Mouse (Mus musculus) forebrain, embryonic 10.5 days (tissue): ENCODE data around the gene Hsp90b1. TPM values are rescaled to one million over a fixed set of nuclear protein-coding genes. Genes with fewer than 3 reads are reported as not detected.

ENCODE experiments used
- DNase-seq: peaks from one replicate; pipeline ENCODE4 v3.0.0-alpha.2; 2017; ENCODE audit warnings: low spot score; ENCODE audit errors: extremely low spot score
- H3K27ac ChIP-seq: fragments of 300-500 bp; sonication (generic); 2 replicates; pipeline ENCODE4 v1.5.1; 2016; ENCODE audit warnings: mild to moderate bottlenecking
- H3K27me3 ChIP-seq: fragments of 300-500 bp; sonication (generic); 2 replicates; pipeline ENCODE4 v1.6.1; 2016; ENCODE audit warnings: mild to moderate bottlenecking; ENCODE audit not compliant: poor library complexity, severe bottlenecking
- H3K36me3 ChIP-seq: fragments of 300-500 bp; sonication (generic); replicated peaks from 2 replicates; pipeline ENCODE4 v1.6.1; 2016; ENCODE audit warnings: mild to moderate bottlenecking, moderate library complexity
- H3K4me1 ChIP-seq: fragments of 300-500 bp; sonication (generic); 2 replicates; pipeline ENCODE4 v1.6.1; 2016
- H3K4me3 ChIP-seq: fragments of 300-500 bp; sonication (generic); 2 replicates; pipeline ENCODE4 v1.5.1; 2016; ENCODE audit warnings: mild to moderate bottlenecking, moderate library complexity
- H3K9me3 ChIP-seq: fragments of 300-500 bp; sonication (generic); 2 replicates; pipeline ENCODE4 v1.6.1; 2016; ENCODE audit warnings: mild to moderate bottlenecking, moderate library complexity
- WGBS: fragments of 180-500 bp; shearing (Covaris S2); methylation state at CpG from one replicate; pipeline ENCODE4 v1.1.7; 2016; 5-methylcytosine and 5-hydroxymethylcytosine counted together
- polyA plus RNA-seq: library from polyadenylated mRNA; unstranded; fragments of >200 nt; fragmentation: Nextera tagmentation; extraction: Ambion mirVana; gene quantifications from 2 replicates; pipeline ENCODE4 v1.2.1, GENCODE M21; 2016

The Hsp90b1 gene
- polyA plus RNA-seq: 572 and 613 TPM in 2 replicates

DNA sequence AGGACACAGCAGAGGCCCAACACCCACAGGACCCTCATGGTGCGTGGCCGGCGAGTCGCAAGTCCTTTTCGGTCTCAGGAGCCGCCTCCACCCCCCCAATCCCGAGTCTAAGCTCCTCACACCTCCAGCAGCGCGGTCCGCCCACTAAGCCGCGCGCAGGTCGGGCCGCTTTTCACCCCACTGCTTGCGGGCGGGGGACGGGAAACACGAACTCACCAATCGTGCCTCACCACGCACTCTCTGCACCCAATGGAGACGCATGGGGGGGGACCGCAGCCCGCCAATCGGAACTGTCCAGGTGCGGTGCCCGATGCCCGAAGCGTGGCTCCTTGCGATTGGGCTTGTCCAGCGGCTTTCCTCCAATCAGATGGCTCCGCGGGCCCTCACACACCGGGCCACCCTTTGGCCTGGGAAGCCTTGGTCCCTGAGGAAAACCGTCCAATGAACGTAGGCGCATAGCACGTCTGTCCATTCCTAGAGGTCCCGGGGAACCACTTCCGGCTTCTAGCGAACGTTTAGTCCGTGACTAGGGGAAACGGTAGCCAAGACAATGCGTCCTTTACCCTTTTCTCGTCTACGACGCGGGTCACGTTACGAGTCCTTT, at the start of gene Hsp90b1, which contains the start of gene Ttc41:
TSS of gene Hsp90b1 (minus strand) at position 192 of the 604 bp plus-strand sequence.
TSS of gene Ttc41 (plus strand) at position 494 of the 604 bp plus-strand sequence.
- DNase-seq: peak; percentile 99
- Histone ChIP-seq H3K27me3 (no peaks in the 10 kb centered on the region), H3K4me1 (peaks cover 49% of the 10 kb centered on the region), H3K36me3 (peaks cover 39% of the 10 kb centered on the region), H3K9me3 (no peaks in the 10 kb centered on the region), H3K27ac (peak within 1 kb of the TSS; percentile 98), H3K4me3 (peak within 1 kb of the TSS; percentile 94)
- WGBS: under 1% methylated on average over 51 of the region's 51 CpGs

DNA sequence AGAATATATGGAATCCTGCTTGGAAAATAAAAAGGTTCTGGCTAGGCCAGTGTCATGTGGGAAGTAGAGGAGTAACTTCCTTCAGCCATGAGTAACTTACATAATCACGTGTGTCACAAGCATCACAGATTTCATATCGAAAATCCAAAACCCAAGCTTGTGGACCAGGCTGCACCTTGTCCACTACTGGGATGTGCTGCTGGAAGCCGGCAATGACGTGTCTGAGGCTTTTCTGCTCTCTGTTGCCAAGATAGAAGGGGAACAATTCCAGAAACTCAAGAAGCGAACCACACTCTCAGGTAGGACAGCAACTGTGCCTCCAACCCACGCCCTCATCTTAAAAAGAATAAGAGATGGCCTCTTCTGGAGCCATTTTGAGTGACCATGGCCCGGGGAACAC, 39.0 kb upstream of the Hsp90b1 start:
- Histone ChIP-seq H3K27me3 (no peaks in the 10 kb centered on the region), H3K4me1 (no peaks in the 10 kb centered on the region), H3K36me3 (no peaks in the 10 kb centered on the region), H3K4me3 (no peak overlapping the region), H3K27ac (no peak overlapping the region), H3K9me3 (no peaks in the 10 kb centered on the region)
- no peak for DNase-seq
- 93% methylated on average over 7 of the region's 7 CpGs for WGBS

DNA sequence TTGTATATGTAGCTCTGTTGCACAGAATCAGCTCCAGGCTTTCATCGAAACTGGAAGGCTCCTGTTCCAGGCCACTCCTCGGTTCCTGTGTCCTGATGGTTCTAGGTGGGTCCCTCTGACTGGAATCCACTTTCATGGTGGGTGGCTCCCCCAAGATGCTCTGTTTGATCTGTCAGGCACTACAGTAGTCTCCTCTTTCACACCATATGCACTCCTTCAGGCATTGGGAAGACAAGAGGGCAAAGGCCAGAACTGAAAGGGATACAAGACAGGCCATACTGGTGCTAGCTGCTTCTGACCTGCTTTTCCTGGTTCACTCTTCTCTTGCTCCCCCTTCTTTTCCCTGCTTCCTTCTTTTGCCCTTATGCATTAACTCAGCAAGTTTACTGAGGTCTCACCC, 37.6 kb upstream of the Hsp90b1 start:
- Histone ChIP-seq H3K4me3 (no peak overlapping the region), H3K9me3 (no peaks in the 10 kb centered on the region), H3K27ac (no peak overlapping the region), H3K27me3 (no peaks in the 10 kb centered on the region), H3K36me3 (no peaks in the 10 kb centered on the region), H3K4me1 (no peaks in the 10 kb centered on the region)
- DNase-seq: no peak
- 86% methylated on average over 2 of the region's 2 CpGs for WGBS

DNA sequence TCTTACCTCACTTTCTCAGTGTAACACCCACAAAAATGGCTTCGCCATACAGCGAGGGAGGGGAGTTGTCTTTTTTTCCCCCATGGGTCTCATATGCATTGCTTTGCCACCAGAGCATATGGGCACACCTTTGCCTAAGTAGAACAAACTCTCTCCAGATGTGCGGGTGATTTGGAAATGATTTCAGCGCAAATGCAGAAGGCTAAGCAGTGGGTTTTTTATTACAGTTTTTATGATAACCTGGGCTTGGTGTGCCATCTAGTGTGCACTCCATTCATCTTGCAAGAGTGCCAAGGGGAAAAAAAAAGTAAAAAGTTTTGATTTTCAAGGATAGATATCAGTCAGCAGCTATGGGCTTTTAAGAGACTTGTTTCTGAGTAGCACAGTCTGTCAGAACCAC, 29.7 kb upstream of the Hsp90b1 start:
- DNase-seq: no peak
- Histone ChIP-seq H3K9me3 (no peaks in the 10 kb centered on the region), H3K27me3 (peaks cover 2% of the 10 kb centered on the region), H3K4me3 (no peak overlapping the region), H3K36me3 (no peaks in the 10 kb centered on the region), H3K4me1 (peaks cover 5% of the 10 kb centered on the region; the same call in 1 of the 2 replicates), H3K27ac (no peak overlapping the region)
- WGBS: 88% methylated on average over 4 of the region's 4 CpGs

DNA sequence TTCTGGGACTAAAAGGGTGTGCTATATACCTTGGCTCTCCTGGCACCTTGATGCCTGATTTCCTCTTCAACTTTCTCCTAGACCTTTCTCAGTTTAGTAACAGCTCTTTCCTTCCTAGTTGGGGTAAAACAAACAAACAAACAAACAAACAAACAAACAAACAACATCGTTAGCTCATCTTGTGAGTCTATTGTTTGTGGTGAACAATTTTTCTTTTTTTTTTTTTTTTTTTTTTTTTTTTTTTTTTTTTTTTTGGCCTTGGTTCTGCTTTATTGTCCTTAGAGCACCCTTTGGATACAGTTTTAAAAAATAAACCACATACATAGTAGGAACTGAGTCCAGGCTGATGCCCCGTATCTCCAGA, 26.2 kb upstream of the Hsp90b1 start:
- peaks cover 22% of the 10 kb centered on the region for H3K4me1 ChIP-seq
- no peak for DNase-seq

DNA sequence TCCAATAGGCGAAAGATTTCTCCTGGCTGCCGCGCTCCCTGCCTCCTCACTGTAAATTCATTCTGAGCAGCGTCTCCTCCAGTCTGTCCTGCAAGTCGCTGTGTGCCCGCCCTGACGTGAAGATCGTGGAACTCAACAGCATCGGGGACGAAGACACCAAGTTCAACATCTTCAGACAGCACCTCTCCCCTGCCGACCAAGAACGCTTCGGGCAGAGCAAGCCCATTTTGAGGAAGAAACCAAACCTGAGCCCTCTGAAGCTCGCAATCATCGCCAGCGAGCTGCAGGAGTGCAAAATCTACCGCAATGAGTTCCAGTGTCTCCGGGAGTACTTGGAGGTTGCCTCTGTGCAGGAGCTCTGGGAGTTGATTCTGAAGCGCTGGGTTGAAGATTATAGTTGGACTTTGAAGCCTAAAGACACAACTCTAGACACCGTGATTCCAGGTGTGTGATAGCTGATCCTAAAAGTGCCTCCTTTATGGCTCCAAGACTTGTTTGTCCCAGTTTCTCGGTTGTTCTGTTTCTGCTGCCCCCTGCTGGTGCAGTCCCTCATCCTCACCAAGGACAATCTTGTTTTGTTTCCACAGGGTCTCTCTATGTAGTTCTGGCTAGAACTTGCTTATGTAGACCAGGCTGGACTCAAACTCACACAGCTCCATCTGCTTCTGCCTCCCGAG, 25.7 kb upstream of the Hsp90b1 start:
- Histone ChIP-seq H3K4me1 (peaks cover 22% of the 10 kb centered on the region), H3K27ac (peak overlapping the region; percentile 82)
- peak; percentile 81 for DNase-seq

More for the DNA sequence above, 26.2 kb upstream of the Hsp90b1 start:
- 77% methylated on average over 2 of the region's 2 CpGs for WGBS
- H3K4me3 ChIP-seq: peak overlapping the region; percentile 57; the same call in 1 of the 2 replicates
- peaks cover 6% of the 10 kb centered on the region for H3K27me3 ChIP-seq
- peak overlapping the region; percentile 82; the same call in 1 of the 2 replicates for H3K27ac ChIP-seq
- H3K36me3 ChIP-seq: no peaks in the 10 kb centered on the region
- H3K9me3 ChIP-seq: no peaks in the 10 kb centered on the region

DNA sequence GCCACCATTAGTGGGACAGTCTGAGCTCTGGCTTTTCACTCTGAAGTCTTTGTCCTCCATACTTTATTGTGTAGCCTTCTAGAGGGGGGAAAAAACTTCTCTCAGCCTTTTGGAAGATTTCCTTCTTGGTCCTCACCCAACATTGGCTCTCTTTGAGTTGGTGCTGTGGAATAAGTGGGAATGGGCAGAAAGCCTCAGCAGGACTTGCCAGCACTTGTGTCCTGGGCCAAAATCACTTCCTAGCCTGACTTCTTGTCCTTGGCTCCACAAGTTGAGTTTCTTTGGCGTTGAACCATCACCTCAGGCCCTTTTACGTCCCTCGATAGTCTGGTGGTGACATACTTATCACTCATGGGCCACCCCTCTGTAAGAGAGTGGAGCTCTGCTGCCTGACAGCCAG, 22.9 kb upstream of the Hsp90b1 start:
- Histone ChIP-seq H3K9me3 (no peaks in the 10 kb centered on the region), H3K4me1 (peaks cover 22% of the 10 kb centered on the region), H3K27ac (peak overlapping the region; percentile 82), H3K36me3 (no peaks in the 10 kb centered on the region), H3K27me3 (peaks cover 6% of the 10 kb centered on the region), H3K4me3 (peak overlapping the region; percentile 42; the same call in 1 of the 2 replicates)
- DNase-seq: no peak
- WGBS: 96% methylated on average over 3 of the region's 3 CpGs

More for the DNA sequence above, 25.7 kb upstream of the Hsp90b1 start:
- Histone ChIP-seq H3K9me3 (no peaks in the 10 kb centered on the region), H3K36me3 (no peaks in the 10 kb centered on the region), H3K4me3 (peak overlapping the region; percentile 57), H3K27me3 (peaks cover 6% of the 10 kb centered on the region)
- 15% methylated on average over 22 of the region's 22 CpGs for WGBS

DNA sequence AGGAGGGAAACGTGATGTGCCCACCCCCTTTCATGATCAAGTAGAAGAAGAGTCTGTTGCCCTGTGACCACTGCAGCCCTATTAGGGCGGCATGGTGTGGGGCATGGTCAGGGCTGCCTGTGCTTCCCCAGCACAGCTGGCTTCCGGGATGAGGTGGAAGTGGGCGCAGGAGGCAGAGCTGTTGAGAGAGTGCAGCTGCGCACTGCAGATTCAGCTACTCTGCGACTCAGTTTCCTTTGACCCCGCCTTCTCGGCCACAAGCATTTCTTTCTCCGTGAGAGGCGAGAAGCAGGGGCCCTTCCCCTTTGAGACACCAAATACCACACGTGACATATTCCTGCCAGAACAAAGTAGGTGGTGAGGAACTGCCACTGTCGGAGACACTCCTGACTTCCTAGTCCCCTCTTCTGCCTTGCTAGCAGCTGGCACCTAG, 22.3 kb upstream of the Hsp90b1 start:
- peaks cover 6% of the 10 kb centered on the region for H3K27me3 ChIP-seq
- 6% methylated on average over 12 of the region's 12 CpGs for WGBS

DNA sequence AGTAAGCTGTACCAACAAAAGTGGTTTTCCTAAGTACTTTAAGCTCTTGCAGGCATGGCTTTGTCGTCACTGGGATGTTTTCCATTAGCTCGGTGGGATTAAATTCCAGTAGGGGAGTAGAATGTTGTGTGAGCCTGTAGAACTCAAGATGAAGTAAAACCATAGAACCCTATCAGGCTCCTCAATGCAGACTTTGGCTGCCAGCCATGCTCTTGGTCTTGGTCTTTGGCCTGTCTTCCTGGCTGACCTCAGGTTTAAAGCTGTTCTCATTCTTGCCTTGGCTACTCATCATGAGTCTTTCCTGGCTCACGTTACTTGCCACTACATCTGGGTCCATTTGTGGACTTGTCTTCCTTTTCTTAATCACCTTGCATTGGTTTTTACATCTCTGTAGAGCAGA, 6.8 kb upstream of the Hsp90b1 start:
- WGBS: 76% methylated on average over 3 of the region's 3 CpGs
- no peak for DNase-seq
- H3K27ac ChIP-seq: no peak overlapping the region

More for the DNA sequence above, 22.3 kb upstream of the Hsp90b1 start:
- peak overlapping the region; percentile 82 for H3K27ac ChIP-seq
- peak overlapping the region; percentile 42 for H3K4me3 ChIP-seq
- peak; percentile 47 for DNase-seq
- peaks cover 22% of the 10 kb centered on the region for H3K4me1 ChIP-seq
- H3K36me3 ChIP-seq: no peaks in the 10 kb centered on the region
- H3K9me3 ChIP-seq: no peaks in the 10 kb centered on the region

DNA sequence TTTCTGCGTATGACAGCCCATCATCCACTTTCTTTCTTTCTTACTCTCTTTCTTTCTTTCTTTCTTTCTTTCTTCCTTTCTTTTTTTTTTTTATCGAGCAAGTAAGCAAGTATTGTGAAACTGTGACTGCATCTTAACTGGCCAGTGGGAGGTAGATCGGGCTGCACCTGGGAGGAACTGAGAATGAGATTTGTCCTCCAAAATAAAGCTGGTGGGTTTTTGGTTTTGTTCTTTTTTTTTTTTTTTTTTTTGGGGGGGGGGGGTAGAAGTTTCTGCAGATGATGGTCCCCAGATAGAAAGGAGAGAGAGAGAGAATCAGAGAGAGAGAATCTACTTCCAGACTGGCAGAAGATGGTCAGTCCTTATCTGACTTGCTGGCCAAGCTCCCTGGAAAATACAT, 1.8 kb upstream of the Hsp90b1 start:
- no peaks in the 10 kb centered on the region for H3K9me3 ChIP-seq
- no peak for DNase-seq
- WGBS: 90% methylated on average over 3 of the region's 3 CpGs
- peaks cover 32% of the 10 kb centered on the region for H3K4me1 ChIP-seq
- peak overlapping the region; percentile 94; the same call in 1 of the 2 replicates for H3K4me3 ChIP-seq
- H3K36me3 ChIP-seq: peaks cover 22% of the 10 kb centered on the region
- H3K27ac ChIP-seq: peak overlapping the region; percentile 98
- H3K27me3 ChIP-seq: no peaks in the 10 kb centered on the region

More for the DNA sequence above, 6.8 kb upstream of the Hsp90b1 start:
- H3K9me3 ChIP-seq: no peaks in the 10 kb centered on the region
- no peaks in the 10 kb centered on the region for H3K27me3 ChIP-seq
- H3K4me3 ChIP-seq: no peak overlapping the region
- no peaks in the 10 kb centered on the region; the same call in 1 of the 2 replicates for H3K4me1 ChIP-seq
- no peaks in the 10 kb centered on the region for H3K36me3 ChIP-seq

DNA sequence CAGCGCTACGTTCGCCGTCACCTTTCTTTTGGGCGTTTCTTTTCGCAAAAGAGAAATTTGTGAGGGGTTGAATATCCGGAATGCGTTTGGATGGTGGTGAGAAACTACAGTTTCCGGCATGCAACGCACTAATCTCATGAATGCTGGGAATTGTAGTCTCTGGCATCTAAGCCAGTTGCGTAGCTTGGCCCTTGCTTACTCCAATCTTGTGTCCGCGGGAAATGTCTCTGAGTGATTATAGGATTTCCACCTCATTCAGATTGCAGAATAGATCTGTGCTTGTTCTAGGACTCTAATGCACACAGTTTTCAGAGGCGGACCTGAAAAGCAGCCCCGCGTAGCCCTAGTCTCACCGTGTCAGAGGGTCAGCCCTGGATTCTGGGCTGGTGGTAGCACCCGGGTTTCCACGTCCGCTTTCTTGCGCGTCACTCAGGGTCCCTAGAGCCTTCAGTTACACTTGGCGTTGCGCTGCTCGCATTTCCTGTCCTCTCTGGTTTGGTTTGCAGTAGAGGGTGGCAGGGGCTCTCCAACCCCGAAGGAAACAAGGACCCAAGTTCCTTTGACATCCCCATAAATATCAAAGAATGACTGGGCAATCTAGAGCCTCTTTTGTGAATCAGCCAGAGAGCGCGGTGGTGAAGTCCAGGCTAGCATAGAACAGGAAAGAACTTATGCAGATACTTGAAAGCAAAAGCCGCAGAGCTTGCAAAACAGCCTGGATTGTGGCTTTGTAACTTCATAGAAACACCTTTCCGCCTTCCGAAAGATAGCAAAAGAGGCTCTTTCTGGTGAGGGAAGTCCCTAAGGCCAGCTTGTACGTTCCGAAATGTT, 828 bp upstream of the Hsp90b1 start:
- H3K4me3 ChIP-seq: peak overlapping the region; percentile 94
- no peaks in the 10 kb centered on the region for H3K27me3 ChIP-seq
- no peaks in the 10 kb centered on the region for H3K9me3 ChIP-seq
- WGBS: 5% methylated on average over 33 of the region's 33 CpGs
- H3K4me1 ChIP-seq: peaks cover 42% of the 10 kb centered on the region
- peak; percentile 80 for DNase-seq
- H3K27ac ChIP-seq: peak overlapping the region; percentile 98
- H3K36me3 ChIP-seq: peaks cover 32% of the 10 kb centered on the region

DNA sequence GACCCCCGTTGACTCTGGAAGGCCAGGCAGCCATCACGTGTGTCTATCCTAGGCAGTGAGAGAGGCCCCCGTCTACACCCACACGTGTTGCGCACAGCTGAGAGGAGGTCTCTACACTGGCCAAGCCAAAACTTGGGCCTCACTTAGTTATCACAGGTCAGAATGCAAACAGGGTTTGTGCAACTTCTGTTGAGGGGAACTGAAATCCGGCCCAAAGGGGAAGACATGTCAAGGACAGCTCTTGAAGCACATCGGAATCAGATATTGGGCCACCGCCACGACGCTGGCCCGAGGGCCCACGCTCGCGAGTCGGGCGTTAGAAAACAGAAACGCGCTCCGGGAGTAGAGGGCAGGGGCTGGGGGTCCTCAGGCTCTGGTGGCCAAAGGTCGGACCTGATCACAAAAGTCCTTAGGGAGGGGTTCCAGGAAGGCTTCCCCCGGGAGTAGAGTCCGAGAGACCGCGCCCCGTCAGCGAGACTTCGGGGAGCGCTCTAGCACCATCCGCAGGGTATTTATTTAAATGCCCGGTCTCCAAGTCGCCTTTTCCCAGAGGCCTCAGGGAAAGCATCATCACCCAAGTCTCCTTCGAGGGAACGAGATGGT, 619 bp downstream of the Hsp90b1 start:
- H3K4me3 ChIP-seq: peak overlapping the region; percentile 94
- no peaks in the 10 kb centered on the region for H3K9me3 ChIP-seq
- DNase-seq: peak; percentile 38
- peaks cover 46% of the 10 kb centered on the region for H3K36me3 ChIP-seq
- H3K27ac ChIP-seq: peak overlapping the region; percentile 98
- no peaks in the 10 kb centered on the region for H3K27me3 ChIP-seq
- peaks cover 57% of the 10 kb centered on the region for H3K4me1 ChIP-seq
- 0% methylated on average over 33 of the region's 33 CpGs for WGBS
